Mouse (Mus musculus) midbrain, embryonic 15.5 days (tissue): ENCODE data around the gene Adamtsl1. TPM values are rescaled to one million over a fixed set of nuclear protein-coding genes. Genes with fewer than 3 reads are reported as not detected.

Source experiments
- ATAC-seq: fragments of 200-750 bp; cut with Nextera tagmentation; replicated peaks from 2 replicates; pipeline ENCODE4 v1.8.0; 2017; ENCODE audit warnings: moderate TSS enrichment
- H3K27ac ChIP-seq: fragments of 300-500 bp; sonication (generic); 2 replicates; pipeline ENCODE4 v1.5.1; 2015; ENCODE audit warnings: mild to moderate bottlenecking, inconsistent platforms
- H3K27me3 ChIP-seq: fragments of 300-500 bp; sonication (generic); replicated peaks from 2 replicates; pipeline ENCODE4 v1.6.1; 2015; ENCODE audit warnings: inconsistent platforms
- H3K36me3 ChIP-seq: fragments of 300-500 bp; sonication (generic); replicated peaks from 2 replicates; pipeline ENCODE4 v1.6.1; 2015; ENCODE audit warnings: inconsistent platforms
- H3K4me1 ChIP-seq: fragments of 300-500 bp; sonication (generic); 2 replicates; pipeline ENCODE4 v1.6.1; 2015; ENCODE audit warnings: inconsistent platforms
- H3K4me2 ChIP-seq: fragments of 300-500 bp; sonication (generic); 2 replicates; pipeline ENCODE4 v1.6.1; 2015; ENCODE audit warnings: inconsistent platforms, mild to moderate bottlenecking, moderate library complexity
- H3K4me3 ChIP-seq: fragments of 300-500 bp; sonication (generic); 2 replicates; pipeline ENCODE4 v1.5.1; 2015; ENCODE audit warnings: mild to moderate bottlenecking, inconsistent platforms
- H3K9ac ChIP-seq: fragments of 300-500 bp; sonication (generic); 2 replicates; pipeline ENCODE4 v1.6.1; 2015; ENCODE audit warnings: mild to moderate bottlenecking, inconsistent platforms
- H3K9me3 ChIP-seq: fragments of 300-500 bp; sonication (generic); 2 replicates; pipeline ENCODE4 v1.6.1; 2016; ENCODE audit warnings: inconsistent platforms
- WGBS: fragments of 180-500 bp; shearing (Covaris S2); methylation state at CpG from one replicate; pipeline ENCODE4 v1.1.7; 2015; ENCODE audit warnings: mixed read lengths; 5-methylcytosine and 5-hydroxymethylcytosine counted together
- polyA plus RNA-seq: library from polyadenylated mRNA; unstranded; fragments of >200 nt; fragmentation: Nextera tagmentation; extraction: Ambion mirVana; gene quantifications from 2 replicates; pipeline ENCODE4 v1.2.1, GENCODE M21; 2015

Adamtsl1 gene
- polyA plus RNA-seq, 1 experiment from 2014 or later: 6.5 TPM

DNA sequence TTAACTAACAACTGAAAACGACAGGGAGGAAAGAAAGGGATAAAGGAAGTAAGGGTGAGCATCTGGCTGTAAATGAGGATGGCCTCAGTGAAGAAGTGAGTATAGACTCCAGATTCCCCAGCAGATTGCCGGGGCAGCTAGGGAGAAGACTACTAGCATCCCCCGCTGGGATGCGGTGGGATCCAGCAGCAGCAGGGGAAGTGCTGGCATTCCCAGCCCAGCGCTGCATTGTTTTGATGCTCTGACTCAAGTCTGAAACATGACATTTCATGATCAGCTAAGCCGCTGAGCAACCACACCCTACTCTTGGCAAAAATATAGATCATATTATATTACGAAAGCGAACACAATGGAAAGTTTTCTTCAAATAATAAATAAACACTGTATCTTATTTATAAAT is 526.9 kb downstream of the Adamtsl1 start:
- 42% methylated on average over 8 of the region's 8 CpGs for WGBS
- Histone ChIP-seq H3K4me2 (no peak overlapping the region), H3K9me3 (no peaks in the 10 kb centered on the region), H3K9ac (no peak overlapping the region), H3K4me3 (no peak overlapping the region), H3K27me3 (no peaks in the 10 kb centered on the region), H3K36me3 (no peaks in the 10 kb centered on the region), H3K27ac (no peak overlapping the region), H3K4me1 (0 out of 2 replicates have a peak, but pooled peaks cover 2% of the 10 kb centered on the region)
- no peak for ATAC-seq

DNA sequence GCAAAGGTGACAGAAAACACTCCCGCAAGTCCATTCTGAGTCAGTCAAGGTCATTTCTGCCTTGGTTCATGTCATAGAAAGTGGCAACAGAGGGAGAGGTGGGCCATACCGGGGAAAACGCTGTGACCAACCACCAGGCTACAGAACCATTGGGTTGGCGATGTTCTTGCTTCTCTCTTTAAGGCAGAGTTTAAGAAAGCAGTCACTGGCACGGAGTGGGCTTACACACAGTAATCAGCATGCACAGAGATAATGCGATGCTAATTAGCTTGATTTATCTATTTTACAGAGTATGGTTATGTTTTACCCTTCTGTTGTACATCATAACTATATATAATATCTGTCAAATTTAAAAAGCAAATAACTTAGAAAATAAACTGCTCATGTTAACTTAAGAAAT is 531.5 kb downstream of the Adamtsl1 start:
- H3K4me3 ChIP-seq: no peak overlapping the region
- H3K9ac ChIP-seq: no peak overlapping the region
- no peak overlapping the region for H3K4me2 ChIP-seq
- no peaks in the 10 kb centered on the region for H3K9me3 ChIP-seq
- H3K36me3 ChIP-seq: no peaks in the 10 kb centered on the region
- H3K27ac ChIP-seq: no peak overlapping the region
- no peaks in the 10 kb centered on the region for H3K27me3 ChIP-seq
- 0 out of 2 replicates have a peak, but pooled peaks cover 2% of the 10 kb centered on the region for H3K4me1 ChIP-seq
- ATAC-seq: no peak
- 87% methylated on average over 6 of the region's 6 CpGs for WGBS

DNA sequence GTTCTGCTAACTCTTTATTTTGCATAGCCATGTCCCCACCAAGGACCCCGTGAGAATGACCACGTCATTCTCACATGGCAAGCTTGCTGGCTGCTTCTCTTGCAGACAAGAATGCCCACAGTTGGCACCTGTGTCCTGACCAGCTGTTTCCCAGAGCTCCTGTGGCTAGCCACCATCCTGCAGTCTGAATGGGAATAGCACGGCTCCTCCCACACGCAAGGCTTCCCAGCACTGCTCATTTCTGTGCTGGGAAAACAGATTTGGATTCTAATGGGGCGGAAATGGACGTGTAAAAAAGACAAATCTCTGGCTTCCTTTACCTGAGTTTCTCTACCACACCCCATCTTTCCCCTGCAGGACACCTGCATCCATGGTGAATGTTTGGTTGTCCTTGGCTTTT is 531.9 kb downstream of the Adamtsl1 start:
- ATAC-seq: no peak
- Histone ChIP-seq H3K9me3 (no peaks in the 10 kb centered on the region), H3K9ac (no peak overlapping the region), H3K36me3 (no peaks in the 10 kb centered on the region), H3K27me3 (no peaks in the 10 kb centered on the region), H3K4me1 (0 out of 2 replicates have a peak, but pooled peaks cover under 1% of the 10 kb centered on the region), H3K4me3 (no peak overlapping the region), H3K4me2 (no peak overlapping the region), H3K27ac (no peak overlapping the region)
- WGBS: 62% methylated on average over 6 of the region's 6 CpGs

DNA sequence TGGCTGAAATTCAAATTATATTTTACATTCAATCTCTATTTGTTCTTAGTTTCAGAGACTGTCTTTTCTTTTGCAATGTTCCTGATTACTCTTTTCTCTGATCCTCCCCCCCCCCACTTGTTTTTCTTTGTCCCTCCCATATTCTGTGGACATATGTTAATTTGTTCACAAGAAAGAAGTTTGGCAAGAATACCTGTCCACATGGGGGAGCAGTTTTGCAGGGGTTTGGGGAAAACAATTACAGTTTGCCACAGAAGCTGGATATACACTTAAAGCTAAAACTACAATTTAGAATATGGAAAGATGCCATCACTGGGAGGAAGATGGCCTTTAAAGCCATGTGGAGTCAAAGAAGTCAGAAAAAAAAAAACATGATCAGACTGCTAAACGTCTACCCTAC is 532.9 kb downstream of the Adamtsl1 start:
- Histone ChIP-seq H3K9ac (no peak overlapping the region), H3K36me3 (no peaks in the 10 kb centered on the region), H3K27me3 (no peaks in the 10 kb centered on the region), H3K27ac (no peak overlapping the region), H3K4me1 (no peaks in the 10 kb centered on the region), H3K4me2 (no peak overlapping the region), H3K4me3 (no peak overlapping the region), H3K9me3 (no peaks in the 10 kb centered on the region)
- ATAC-seq: no peak
- WGBS: 82% methylated on average over 1 of the region's 1 CpGs

DNA sequence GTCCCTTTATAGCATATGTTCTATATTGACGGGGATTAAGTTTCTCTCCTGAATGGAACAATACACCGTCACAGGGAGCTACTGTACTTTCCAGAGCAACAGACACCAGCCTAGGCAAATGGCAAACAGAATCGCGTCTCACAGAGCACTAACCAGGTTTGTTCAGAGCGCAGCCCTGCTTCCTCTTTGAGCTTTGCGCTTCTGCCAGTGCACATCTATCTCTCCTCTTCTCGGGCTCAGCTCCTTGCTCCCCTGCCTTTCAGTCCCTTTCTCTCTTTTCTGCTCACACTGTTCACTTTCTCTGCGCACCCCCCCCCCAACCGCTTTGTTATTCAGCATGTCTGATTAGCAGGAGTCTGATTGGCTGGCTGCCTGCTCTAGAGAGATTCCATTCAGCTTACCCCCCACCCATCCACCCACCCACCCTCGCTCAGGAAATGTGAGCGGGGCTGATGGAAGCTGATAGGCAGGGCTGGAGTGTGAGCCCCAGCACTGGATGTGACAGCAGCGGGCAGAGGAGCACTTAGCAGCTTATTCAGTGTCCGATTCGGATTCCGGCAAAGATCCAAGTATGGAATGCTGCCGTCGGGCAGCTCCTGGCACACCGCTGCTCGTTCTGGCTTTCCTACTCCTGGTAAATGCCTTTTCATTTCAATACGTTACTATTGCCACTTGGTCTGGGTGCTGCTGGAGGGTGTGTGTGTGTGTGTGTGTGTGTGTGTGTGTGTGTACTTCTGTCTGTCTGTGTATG is 539.7 kb downstream of the Adamtsl1 start:
- no peaks in the 10 kb centered on the region for H3K36me3 ChIP-seq
- peak overlapping the region; percentile 83 for H3K4me2 ChIP-seq
- H3K27ac ChIP-seq: peak overlapping the region; percentile 78
- H3K9me3 ChIP-seq: no peaks in the 10 kb centered on the region
- under 1% methylated on average over 20 of the region's 20 CpGs for WGBS
- peak overlapping the region; percentile 51 for H3K9ac ChIP-seq
- H3K4me3 ChIP-seq: peak overlapping the region; percentile 52
- peak; percentile 98 for ATAC-seq
- H3K4me1 ChIP-seq: peaks cover 8% of the 10 kb centered on the region
- no peaks in the 10 kb centered on the region for H3K27me3 ChIP-seq

DNA sequence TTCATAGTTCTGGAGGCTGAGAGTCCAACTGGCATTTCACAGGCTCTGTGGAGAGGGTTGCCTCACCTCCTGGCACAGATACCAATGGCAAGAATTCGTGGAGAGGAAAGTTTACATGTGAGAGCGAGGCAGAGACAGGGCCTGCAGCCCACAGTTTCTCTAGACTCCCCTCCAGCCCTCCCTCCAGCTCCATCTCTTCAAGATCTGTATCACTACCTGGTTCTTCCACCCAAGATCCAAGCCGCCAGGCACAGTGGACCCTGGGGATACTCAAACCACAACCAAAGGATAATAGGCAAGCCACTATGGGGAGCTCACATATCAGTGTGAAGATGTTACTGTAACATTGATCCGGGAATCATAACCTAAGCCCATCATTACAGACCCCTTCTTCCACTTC is 546.6 kb downstream of the Adamtsl1 start:
- ATAC-seq: no peak
- H3K9ac ChIP-seq: no peak overlapping the region
- WGBS: 89% methylated on average over 4 of the region's 4 CpGs

DNA sequence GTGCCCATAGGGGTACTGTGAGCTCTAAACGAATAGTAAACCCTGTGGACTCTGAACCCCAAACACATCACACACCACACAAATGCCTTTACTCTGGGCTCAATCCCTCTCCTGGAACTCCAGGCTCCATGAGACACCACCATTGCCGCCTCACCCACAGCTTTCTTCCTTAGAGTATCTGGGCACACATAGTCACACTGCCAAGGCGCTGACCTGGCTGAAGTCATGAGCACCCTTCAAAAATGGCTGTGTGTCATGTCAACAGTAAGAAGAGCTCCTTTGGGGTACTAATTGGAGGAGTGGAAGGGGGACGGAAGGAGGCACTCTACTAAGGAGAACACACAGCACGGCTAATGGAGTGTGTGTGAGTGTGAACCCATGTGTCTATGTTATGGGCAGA is 554.4 kb downstream of the Adamtsl1 start:
- 79% methylated on average over 5 of the region's 5 CpGs for WGBS
- H3K27ac ChIP-seq: no peak overlapping the region

More for the DNA sequence above, 546.6 kb downstream of the Adamtsl1 start:
- H3K4me2 ChIP-seq: no peak overlapping the region
- no peaks in the 10 kb centered on the region for H3K4me1 ChIP-seq
- no peaks in the 10 kb centered on the region for H3K9me3 ChIP-seq
- no peak overlapping the region for H3K27ac ChIP-seq
- H3K27me3 ChIP-seq: no peaks in the 10 kb centered on the region
- no peak overlapping the region for H3K4me3 ChIP-seq
- H3K36me3 ChIP-seq: no peaks in the 10 kb centered on the region

DNA sequence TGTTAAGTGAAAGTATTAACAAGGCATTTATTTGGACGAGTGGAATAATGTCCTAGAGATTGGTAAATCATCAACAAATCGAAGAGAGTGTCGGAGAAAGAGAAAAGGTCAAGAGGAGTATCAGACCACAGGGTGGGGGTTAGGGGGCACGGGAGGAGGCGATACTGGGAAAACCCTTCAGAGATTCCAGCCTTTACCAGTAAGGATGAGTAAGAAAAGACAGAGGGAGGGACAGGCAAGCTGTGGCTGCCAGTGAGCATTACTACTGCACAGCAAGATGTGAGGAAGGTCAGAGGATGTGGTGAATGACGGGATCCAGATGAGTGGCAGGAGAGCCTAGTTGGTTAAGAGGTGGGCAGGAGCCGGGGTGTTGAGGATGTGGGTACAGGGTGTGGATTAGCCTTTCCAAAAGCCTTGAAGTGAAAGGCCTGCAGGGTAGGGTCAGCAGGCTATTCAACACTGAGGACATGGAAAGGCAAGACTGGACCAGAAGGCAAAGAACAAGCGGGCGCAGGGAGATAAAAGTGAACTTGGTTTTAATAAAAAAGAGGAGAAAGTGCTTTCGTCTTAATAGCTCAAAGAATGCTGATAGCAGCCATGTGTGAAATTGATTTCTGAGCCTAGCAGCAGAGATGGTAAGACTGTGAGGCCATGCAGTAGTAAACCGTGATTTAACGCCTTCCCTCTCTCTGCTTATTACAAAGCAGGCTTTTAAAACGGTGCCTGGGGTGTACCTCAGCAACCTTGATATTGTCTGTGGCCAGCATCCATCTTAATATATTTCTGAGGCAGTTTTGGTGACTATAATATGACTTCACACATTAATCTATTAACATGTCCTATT is 555.1 kb downstream of the Adamtsl1 start:
- no peak overlapping the region for H3K9ac ChIP-seq
- H3K4me2 ChIP-seq: no peak overlapping the region
- peaks cover 13% of the 10 kb centered on the region for H3K4me1 ChIP-seq
- H3K4me3 ChIP-seq: no peak overlapping the region
- H3K27ac ChIP-seq: peak overlapping the region; percentile 23
- H3K9me3 ChIP-seq: no peaks in the 10 kb centered on the region
- H3K27me3 ChIP-seq: no peaks in the 10 kb centered on the region
- peak; percentile 80 for ATAC-seq
- H3K36me3 ChIP-seq: no peaks in the 10 kb centered on the region
- WGBS: 32% methylated on average over 13 of the region's 13 CpGs

More for the DNA sequence above, 554.4 kb downstream of the Adamtsl1 start:
- ATAC-seq: no peak; the same call in 1 of the 2 replicates
- Histone ChIP-seq H3K9ac (no peak overlapping the region), H3K9me3 (no peaks in the 10 kb centered on the region), H3K4me2 (no peak overlapping the region), H3K4me1 (peaks cover 13% of the 10 kb centered on the region), H3K27me3 (no peaks in the 10 kb centered on the region), H3K4me3 (no peak overlapping the region), H3K36me3 (no peaks in the 10 kb centered on the region)

DNA sequence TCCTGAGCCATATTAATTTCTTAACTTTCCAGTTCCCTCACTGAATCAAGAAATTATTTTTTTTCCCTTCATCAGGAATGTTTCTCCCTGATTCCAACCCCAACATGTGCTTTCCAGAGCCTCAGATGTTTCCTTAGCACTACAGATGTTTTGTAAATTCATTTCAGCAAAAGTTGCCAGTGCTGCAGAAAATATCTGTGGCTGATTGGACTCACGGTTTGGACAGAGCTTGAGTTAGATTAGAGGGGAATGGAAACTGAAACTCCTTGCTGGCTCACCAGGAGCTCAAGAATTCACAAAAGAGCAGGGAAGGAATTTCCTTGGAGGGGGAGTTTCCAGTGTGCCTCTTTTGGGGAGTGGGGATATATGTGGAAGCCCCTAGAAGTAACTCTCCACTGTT is 560.9 kb downstream of the Adamtsl1 start:
- 31% methylated on average over 1 of the region's 1 CpGs for WGBS
- Histone ChIP-seq H3K4me2 (no peak overlapping the region), H3K4me3 (no peak overlapping the region), H3K27me3 (no peaks in the 10 kb centered on the region), H3K36me3 (no peaks in the 10 kb centered on the region), H3K9me3 (no peaks in the 10 kb centered on the region), H3K9ac (no peak overlapping the region), H3K4me1 (0 out of 2 replicates have a peak, but pooled peaks cover 3% of the 10 kb centered on the region), H3K27ac (no peak overlapping the region)
- ATAC-seq: no peak

DNA sequence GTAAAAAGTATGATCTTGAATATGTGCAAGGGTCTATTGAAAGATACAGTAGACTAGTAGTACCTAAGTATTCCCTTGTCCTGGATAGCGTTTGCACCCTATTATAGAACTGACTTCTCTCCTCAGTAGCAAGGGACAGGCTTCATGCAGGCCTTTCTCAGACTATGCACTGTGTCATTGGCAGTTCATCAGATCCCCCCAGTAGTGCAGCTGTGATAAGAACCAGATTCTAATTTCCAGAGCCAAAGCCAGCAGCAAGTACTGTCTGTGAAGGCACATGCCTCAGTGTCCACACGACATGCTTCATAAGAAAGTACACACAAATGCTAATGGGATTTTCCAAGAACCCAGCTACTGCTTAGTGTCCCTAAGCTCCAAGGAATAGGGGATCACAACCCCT is 563.4 kb downstream of the Adamtsl1 start:
- H3K4me1 ChIP-seq: no peaks in the 10 kb centered on the region
- no peak overlapping the region for H3K27ac ChIP-seq
- H3K9me3 ChIP-seq: no peaks in the 10 kb centered on the region
- no peak overlapping the region for H3K4me3 ChIP-seq
- whole genome bisulfite sequencing: 71% methylated on average over 2 of the region's 2 CpGs
- H3K27me3 ChIP-seq: no peaks in the 10 kb centered on the region
- no peak for ATAC-seq
- H3K36me3 ChIP-seq: no peaks in the 10 kb centered on the region
- H3K9ac ChIP-seq: no peak overlapping the region
- no peak overlapping the region for H3K4me2 ChIP-seq

DNA sequence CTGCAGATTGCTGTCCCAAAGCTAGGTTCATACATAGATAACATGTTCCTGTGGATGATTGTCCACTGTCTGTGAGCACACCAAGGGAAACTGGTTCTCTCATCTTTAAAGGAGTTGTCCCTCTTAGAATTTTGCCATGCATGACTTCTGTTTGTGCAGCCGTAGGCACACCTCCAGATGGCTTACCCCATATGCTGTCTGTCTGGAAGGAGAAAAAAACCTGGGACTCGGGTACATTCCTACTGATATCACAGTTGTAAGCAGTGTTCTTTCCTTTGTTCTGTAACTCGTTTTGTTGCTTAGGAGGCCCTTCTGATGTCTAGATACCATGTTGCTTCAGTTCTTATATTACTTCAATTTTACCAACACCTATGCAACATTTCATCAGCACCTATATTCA is 563.9 kb downstream of the Adamtsl1 start:
- Histone ChIP-seq H3K4me1 (no peaks in the 10 kb centered on the region), H3K9me3 (no peaks in the 10 kb centered on the region), H3K36me3 (no peaks in the 10 kb centered on the region), H3K4me3 (no peak overlapping the region), H3K27ac (no peak overlapping the region), H3K9ac (no peak overlapping the region), H3K4me2 (no peak overlapping the region), H3K27me3 (no peaks in the 10 kb centered on the region)
- WGBS: 73% methylated on average over 3 of the region's 3 CpGs
- ATAC-seq: no peak

DNA sequence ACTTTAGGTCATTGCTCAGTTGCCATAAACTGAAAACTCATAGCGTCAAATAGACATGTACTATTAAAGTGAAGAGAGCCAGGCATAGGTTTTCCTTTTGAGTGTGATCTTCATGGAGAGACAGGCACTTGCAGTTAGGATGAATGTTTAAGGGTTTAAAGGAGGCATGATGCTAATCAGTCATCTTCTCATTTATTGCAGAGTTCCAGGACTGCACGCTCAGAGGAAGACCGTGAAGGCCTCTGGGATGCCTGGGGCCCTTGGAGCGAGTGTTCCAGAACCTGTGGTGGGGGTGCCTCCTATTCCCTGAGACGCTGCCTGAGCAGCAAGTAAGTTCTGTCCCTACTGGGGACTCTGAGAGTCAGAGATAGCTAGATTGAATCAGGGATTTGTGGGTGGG is 573.5 kb downstream of the Adamtsl1 start:
- Histone ChIP-seq H3K9ac (no peak overlapping the region), H3K4me2 (no peak overlapping the region), H3K27me3 (no peaks in the 10 kb centered on the region), H3K4me1 (no peaks in the 10 kb centered on the region), H3K4me3 (no peak overlapping the region), H3K9me3 (no peaks in the 10 kb centered on the region), H3K36me3 (no peaks in the 10 kb centered on the region), H3K27ac (no peak overlapping the region)
- 89% methylated on average over 5 of the region's 5 CpGs for WGBS
- no peak for ATAC-seq
